Mouse (Mus musculus) heart, embryonic 14.5 days (tissue): ENCODE data around the gene Olfr1143. TPM values are rescaled to one million over a fixed set of nuclear protein-coding genes. Genes with fewer than 3 reads are reported as not detected.

ENCODE experiments used
- ATAC-seq: fragments of 200-750 bp; cut with Nextera tagmentation; 2 replicates; pipeline ENCODE4 v1.8.0; 2017; ENCODE audit warnings: low read depth, moderate TSS enrichment; ENCODE audit not compliant: insufficient number of reproducible peaks, insufficient read depth, low FRiP score
- H3K27ac ChIP-seq, 2 experiments: fragments of 200-500 bp in 1 of 2; fragments of 300-500 bp in 1 of 2; sonication (generic) in 1 of 2; replicated peaks in 1 of 2; 2 replicates each; pipeline ENCODE4 v1.5.1; 2012 to 2014; ENCODE audit warnings: low read depth in 2 of 2, low read length in 2 of 2, control low read depth in 1 of 2, mild to moderate bottlenecking in 1 of 2, mixed read lengths in 1 of 2; ENCODE audit not compliant: control insufficient read depth in 1 of 2, insufficient read depth in 1 of 2
- H3K27me3 ChIP-seq: fragments of 300-500 bp; sonication (generic); 2 replicates; pipeline ENCODE4 v1.6.1; 2014; ENCODE audit warnings: mild to moderate bottlenecking, low read length, control low read depth; ENCODE audit not compliant: control insufficient read depth, insufficient read depth
- H3K36me3 ChIP-seq: fragments of 300-500 bp; sonication (generic); 2 replicates; pipeline ENCODE4 v1.6.1; 2014; ENCODE audit warnings: mild to moderate bottlenecking, control low read depth, low read length, mixed read lengths; ENCODE audit not compliant: control insufficient read depth, insufficient read depth
- H3K4me1 ChIP-seq, 2 experiments: fragments of 200-500 bp in 1 of 2; fragments of 300-500 bp in 1 of 2; sonication (generic) in 1 of 2; 2 replicates each; pipeline ENCODE4 v1.6.1; 2012 to 2014; ENCODE audit warnings: low read length in 2 of 2, control low read depth in 1 of 2, mixed read lengths in 1 of 2; ENCODE audit not compliant: control insufficient read depth in 2 of 2, insufficient read depth in 2 of 2
- H3K4me2 ChIP-seq: fragments of 300-500 bp; sonication (generic); 2 replicates; pipeline ENCODE4 v1.6.1; 2014; ENCODE audit warnings: mild to moderate bottlenecking, low read length
- H3K4me3 ChIP-seq, 2 experiments: fragments of 200-500 bp in 1 of 2; fragments of 300-500 bp in 1 of 2; sonication (generic) in 1 of 2; 2 replicates each; pipeline ENCODE4 v1.5.1; 2012 to 2014; ENCODE audit warnings: low read length in 2 of 2, mild to moderate bottlenecking in 2 of 2, control low read depth in 1 of 2, low read depth in 1 of 2, moderate library complexity in 1 of 2; ENCODE audit not compliant: control insufficient read depth in 1 of 2, insufficient read depth in 1 of 2
- H3K9ac ChIP-seq: fragments of 300-500 bp; sonication (generic); 2 replicates; pipeline ENCODE4 v1.6.1; 2014; ENCODE audit warnings: mild to moderate bottlenecking, low read length
- H3K9me3 ChIP-seq: fragments of 300-500 bp; sonication (generic); 2 replicates; pipeline ENCODE4 v1.6.1; 2016; ENCODE audit warnings: low read length, control low read depth; ENCODE audit not compliant: control insufficient read depth
- WGBS: fragments of 180-500 bp; shearing (Covaris S2); extraction: QIAGEN DNeasy Blood & Tissue Kit; methylation state at CpG from one replicate; pipeline ENCODE4 v1.1.7; 2014; 5-methylcytosine and 5-hydroxymethylcytosine counted together
- polyA plus RNA-seq: library from polyadenylated mRNA; unstranded; fragments of >200 nt; fragmentation: Nextera tagmentation; extraction: Ambion mirVana; gene quantifications from 2 replicates; pipeline ENCODE4 v1.2.1, GENCODE M21; 2014

Olfr1143 gene
- not detected in 2 replicates for polyA plus RNA-seq

- Histone ChIP-seq H3K9ac (no peak within 1 kb of the TSS), H3K4me1 (no peaks in the 10 kb centered on the region), H3K9me3 (no peaks in the 10 kb centered on the region), H3K4me2 (no peak within 1 kb of the TSS), H3K36me3 (no peaks in the 10 kb centered on the region), H3K27ac (no peak within 1 kb of the TSS), H3K27me3 (no peaks in the 10 kb centered on the region), H3K4me3 (no peak within 1 kb of the TSS)
- ATAC-seq: no peak
Observed at GRCm38 (mm10) chr2:87800292-87800691, at the start of gene Olfr1143. Olfr1143 (plus strand) TSS chr2:87800592.

- 75% methylated on average over 1 of the region's 1 CpGs for WGBS
Observed at GRCm38 (mm10) chr2:87753891-87754290, 46.5 kb upstream of the Olfr1143 start, which contains the start of gene Olfr1141. Olfr1141 (minus strand) TSS chr2:87753991.

GRCm38 (mm10) chr2:87776143-87776542 is 24.2 kb upstream of the Olfr1143 start:
- no peaks in the 10 kb centered on the region for H3K9me3 ChIP-seq
- no peak for ATAC-seq
- no peak overlapping the region for H3K4me3 ChIP-seq
- no peak overlapping the region for H3K27ac ChIP-seq
- no peak overlapping the region for H3K4me2 ChIP-seq
- no peaks in the 10 kb centered on the region for H3K4me1 ChIP-seq
- 38% methylated on average over 1 of the region's 1 CpGs for WGBS
- no peak overlapping the region for H3K9ac ChIP-seq
- H3K27me3 ChIP-seq: no peaks in the 10 kb centered on the region
- no peaks in the 10 kb centered on the region for H3K36me3 ChIP-seq

More at GRCm38 (mm10) chr2:87753891-87754290, 46.5 kb upstream of the Olfr1143 start, which contains the start of gene Olfr1141:
- Histone ChIP-seq H3K9me3 (no peaks in the 10 kb centered on the region), H3K4me3 (no peak within 1 kb of the TSS), H3K9ac (no peak within 1 kb of the TSS), H3K4me1 (no peaks in the 10 kb centered on the region), H3K4me2 (no peak within 1 kb of the TSS), H3K36me3 (no peaks in the 10 kb centered on the region), H3K27me3 (no peaks in the 10 kb centered on the region), H3K27ac (no peak within 1 kb of the TSS)
- no peak for ATAC-seq

GRCm38 (mm10) chr2:87779183-87779582 is 21.2 kb upstream of the Olfr1143 start, which contains the start of gene Olfr152:
Olfr152 (plus strand) TSS chr2:87779483.
- Histone ChIP-seq H3K9me3 (no peaks in the 10 kb centered on the region), H3K27ac (no peak within 1 kb of the TSS), H3K27me3 (no peaks in the 10 kb centered on the region), H3K36me3 (no peaks in the 10 kb centered on the region), H3K4me2 (no peak within 1 kb of the TSS), H3K4me3 (no peak within 1 kb of the TSS), H3K4me1 (no peaks in the 10 kb centered on the region), H3K9ac (no peak within 1 kb of the TSS)
- ATAC-seq: no peak
- WGBS: 82% methylated on average over 4 of the region's 4 CpGs

GRCm38 (mm10) chr2:87809522-87809921 is 9.1 kb downstream of the Olfr1143 start, which contains the start of gene Olfr1145:
Olfr1145 (plus strand) TSS chr2:87809822.
- no peak within 1 kb of the TSS for H3K9ac ChIP-seq
- H3K27me3 ChIP-seq: no peaks in the 10 kb centered on the region
- H3K4me3 ChIP-seq: no peak within 1 kb of the TSS
- no peak for ATAC-seq
- no peaks in the 10 kb centered on the region for H3K4me1 ChIP-seq
- 62% methylated on average over 1 of the region's 1 CpGs for WGBS
- no peaks in the 10 kb centered on the region for H3K9me3 ChIP-seq
- H3K27ac ChIP-seq: no peak within 1 kb of the TSS
- no peaks in the 10 kb centered on the region for H3K36me3 ChIP-seq
- H3K4me2 ChIP-seq: no peak within 1 kb of the TSS

- 89% methylated on average over 1 of the region's 1 CpGs for WGBS
- no peaks in the 10 kb centered on the region for H3K27me3 ChIP-seq
- H3K27ac ChIP-seq: no peak within 1 kb of the TSS
- H3K9me3 ChIP-seq: no peaks in the 10 kb centered on the region
- no peak for ATAC-seq
- H3K4me3 ChIP-seq: no peak within 1 kb of the TSS
- no peaks in the 10 kb centered on the region for H3K36me3 ChIP-seq
- H3K4me1 ChIP-seq: no peaks in the 10 kb centered on the region
- H3K4me2 ChIP-seq: no peak within 1 kb of the TSS
- no peak within 1 kb of the TSS for H3K9ac ChIP-seq
Observed at GRCm38 (mm10) chr2:87830233-87830632, 29.8 kb downstream of the Olfr1143 start, which contains the start of gene Olfr1148. Olfr1148 (plus strand) TSS chr2:87830533.

GRCm38 (mm10) chr2:87843693-87844092 is 43.3 kb downstream of the Olfr1143 start, which contains the start of gene Olfr1150-ps1:
Olfr1150-ps1 (plus strand) TSS chr2:87843993.
- ATAC-seq: no peak
- Histone ChIP-seq H3K36me3 (no peaks in the 10 kb centered on the region), H3K4me1 (no peaks in the 10 kb centered on the region), H3K27me3 (no peaks in the 10 kb centered on the region), H3K9me3 (no peaks in the 10 kb centered on the region), H3K4me3 (no peak within 1 kb of the TSS), H3K4me2 (no peak within 1 kb of the TSS), H3K27ac (no peak within 1 kb of the TSS), H3K9ac (no peak within 1 kb of the TSS)
- 62% methylated on average over 1 of the region's 1 CpGs for WGBS
